Mouse (Mus musculus) spleen, postnatal 10 days (tissue): ENCODE measurements around the gene Tjp3.
A peak's percentile ranks its signal among the peaks of the same experiment; 100 is the strongest.

Experiments used
- DNase-seq, 2 experiments: peaks; one replicate each; pipeline ENCODE4 v3.0.0; 2021 to 2022; ENCODE audit warnings: low spot score in 2 of 2

Tjp3 gene

GRCm38 (mm10) chr10:81291511-81292104, at the start of gene Tjp3:
Gene Tjp3, minus strand, starts transcription at chr10:81291581.
- no peak for DNase-seq

GRCm38 (mm10) chr10:81340551-81341332, 49.4 kb upstream of the Tjp3 start:
- no peak for DNase-seq

- DNase-seq, result no peak
Observed at GRCm38 (mm10) chr10:81336558-81336957, 45.2 kb upstream of the Tjp3 start.

GRCm38 (mm10) chr10:81335393-81336340, 44.3 kb upstream of the Tjp3 start:
- DNase-seq, result no peak

GRCm38 (mm10) chr10:81334324-81334723, 42.9 kb upstream of the Tjp3 start:
- DNase-seq, result no peak

GRCm38 (mm10) chr10:81332277-81332676, 40.9 kb upstream of the Tjp3 start:
- no peak for DNase-seq

- peak in 1 of 2 experiments; percentile 28 for DNase-seq
Observed at GRCm38 (mm10) chr10:81330007-81330406, 38.6 kb upstream of the Tjp3 start.

- peak in 1 of 2 experiments; percentile 64 for DNase-seq
Observed at GRCm38 (mm10) chr10:81329194-81329975, 38.0 kb upstream of the Tjp3 start.

GRCm38 (mm10) chr10:81328386-81328785, 37.0 kb upstream of the Tjp3 start, which contains the start of gene Tbxa2r:
Gene Tbxa2r, plus strand, starts transcription at chr10:81328731.
- DNase-seq, result peak in 1 of 2 experiments; percentile 74

- peak in 1 of 2 experiments; percentile 31 for DNase-seq
Observed at GRCm38 (mm10) chr10:81327959-81328358, 36.6 kb upstream of the Tjp3 start.

- no peak for DNase-seq
Observed at GRCm38 (mm10) chr10:81326858-81327257, 35.5 kb upstream of the Tjp3 start.

- DNase-seq, result no peak
Observed at GRCm38 (mm10) chr10:81325781-81326180, 34.4 kb upstream of the Tjp3 start.

GRCm38 (mm10) chr10:81325176-81325575, 33.8 kb upstream of the Tjp3 start:
- no peak for DNase-seq

GRCm38 (mm10) chr10:81323791-81324530, 32.6 kb upstream of the Tjp3 start:
- DNase-seq, result no peak

GRCm38 (mm10) chr10:81323141-81323775, 31.9 kb upstream of the Tjp3 start:
- DNase-seq, result no peak

- no peak for DNase-seq
Observed at GRCm38 (mm10) chr10:81322444-81322843, 31.1 kb upstream of the Tjp3 start.

GRCm38 (mm10) chr10:81321436-81321835, 30.1 kb upstream of the Tjp3 start:
- no peak for DNase-seq

GRCm38 (mm10) chr10:81320550-81321347, 29.4 kb upstream of the Tjp3 start, which contains the start of gene Cactin:
Gene Cactin, plus strand, starts transcription at chr10:81321103.
- DNase-seq, result peak; percentile 96 to 99
